Mouse (Mus musculus) ES-Bruce4 (cell line): ENCODE data around the gene Olfm3. TPM values are rescaled to one million over a fixed set of nuclear protein-coding genes. Genes with fewer than 3 reads are reported as not detected.

Experiments used
- H3K27ac ChIP-seq: 2 replicates; pipeline ENCODE4 v1.5.1; 2012; ENCODE audit warnings: low read length, inconsistent platforms; ENCODE audit not compliant: insufficient read depth
- H3K27me3 ChIP-seq: 2 replicates; pipeline ENCODE4 v1.6.1; 2012; ENCODE audit warnings: mild to moderate bottlenecking, low read length, inconsistent platforms; ENCODE audit not compliant: control insufficient read depth, poor library complexity, insufficient read depth, severe bottlenecking
- H3K36me3 ChIP-seq: 2 replicates; pipeline ENCODE4 v1.6.1; 2012; ENCODE audit warnings: inconsistent platforms, mild to moderate bottlenecking, low read length, moderate library complexity; ENCODE audit not compliant: control insufficient read depth, poor library complexity, insufficient read depth, severe bottlenecking
- H3K4me1 ChIP-seq: one replicate; pipeline ENCODE4 v1.8.1; 2011; ENCODE audit warnings: low read length; ENCODE audit not compliant: control insufficient read depth, insufficient read depth
- H3K4me3 ChIP-seq: 2 replicates; pipeline ENCODE4 v1.5.1; 2011; ENCODE audit warnings: low read depth, mild to moderate bottlenecking, low read length
- H3K9ac ChIP-seq: 2 replicates; pipeline ENCODE4 v1.6.1; 2012; ENCODE audit warnings: low read depth, mild to moderate bottlenecking, inconsistent platforms; ENCODE audit not compliant: poor library complexity, severe bottlenecking
- H3K9me3 ChIP-seq: replicated peaks from 2 replicates; pipeline ENCODE4 v1.6.1; 2012; ENCODE audit warnings: mild to moderate bottlenecking, low read length, inconsistent platforms; ENCODE audit not compliant: control insufficient read depth, poor library complexity, insufficient read depth, severe bottlenecking
- CTCF ChIP-seq: IDR thresholded peaks from one replicate; pipeline ENCODE4 v1.8.1; 2011; ENCODE audit warnings: low read depth, low read length
- EP300 ChIP-seq: IDR thresholded peaks from 2 replicates; pipeline ENCODE4 v1.6.1; 2011; ENCODE audit warnings: low read depth, low read length; ENCODE audit not compliant: insufficient read depth
- POLR2A ChIP-seq: IDR thresholded peaks from one replicate; pipeline ENCODE4 v1.8.1; 2011; ENCODE audit warnings: low read length; ENCODE audit not compliant: insufficient read depth
- polyA plus RNA-seq: library from polyadenylated mRNA; stranded (reverse); fragments of >200 nt; gene quantifications from 2 replicates; pipeline ENCODE4 v1.2.4, GENCODE M21; 2011; ENCODE audit warnings: low read depth; ENCODE audit not compliant: missing spikeins, insufficient read depth, insufficient read length

Olfm3 gene
- polyA plus RNA-seq, 1 experiment = not detected

DNA sequence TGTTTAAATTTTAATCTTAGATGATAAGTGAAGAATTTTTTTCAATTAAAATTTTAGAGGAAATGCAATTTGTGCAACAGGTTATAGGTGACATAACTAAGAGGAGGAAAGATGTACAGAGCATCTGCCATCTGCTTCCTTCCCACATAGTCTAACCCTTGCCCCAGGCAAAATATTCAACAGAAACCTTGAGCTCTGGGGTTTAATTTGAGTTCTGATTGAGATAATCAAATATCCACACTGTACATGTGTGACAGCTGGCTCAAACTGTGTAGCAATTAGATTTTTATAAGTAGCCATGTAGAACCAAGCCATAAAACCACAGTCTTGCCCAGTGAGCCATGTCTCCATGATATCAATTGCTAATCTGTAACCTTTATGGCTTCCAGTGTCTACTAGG, 179.1 kb downstream of the Olfm3 start:
- Histone ChIP-seq H3K27me3 (no peaks in the 10 kb centered on the region; the same call in 1 of the 2 replicates), H3K9ac (no peak overlapping the region), H3K27ac (no peak overlapping the region), H3K36me3 (no peaks in the 10 kb centered on the region), H3K9me3 (no peaks in the 10 kb centered on the region), H3K4me3 (no peak overlapping the region), H3K4me1 (no peaks in the 10 kb centered on the region)
- TF ChIP-seq POLR2A = no peak
- no peak for TF ChIP-seq EP300
- TF ChIP-seq CTCF = no peak

DNA sequence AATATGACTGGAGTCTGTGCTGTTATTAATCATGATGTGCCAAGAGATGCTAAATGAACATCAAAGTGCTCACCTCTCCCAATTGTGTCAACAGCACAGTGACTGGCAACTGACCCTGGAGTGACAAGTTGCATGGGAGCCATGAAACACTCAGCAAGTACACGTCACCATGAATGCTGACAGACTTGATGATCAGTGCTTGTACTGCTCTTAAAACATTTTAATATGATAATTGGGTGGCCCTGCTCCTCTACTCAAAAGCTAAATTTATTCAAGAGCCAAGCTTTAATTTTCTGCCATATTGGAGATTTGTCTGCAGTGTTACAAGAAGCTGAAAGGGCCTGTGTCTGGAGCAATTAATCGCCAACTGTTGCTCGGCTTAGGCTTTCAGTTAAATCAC, 184.4 kb downstream of the Olfm3 start:
- H3K27ac ChIP-seq = no peak overlapping the region
- H3K27me3 ChIP-seq = no peaks in the 10 kb centered on the region
- no peak for TF ChIP-seq CTCF
- TF ChIP-seq POLR2A = no peak
- TF ChIP-seq EP300 = no peak
- no peak overlapping the region for H3K9ac ChIP-seq
- no peaks in the 10 kb centered on the region for H3K36me3 ChIP-seq
- no peaks in the 10 kb centered on the region for H3K4me1 ChIP-seq
- H3K4me3 ChIP-seq = no peak overlapping the region
- H3K9me3 ChIP-seq = no peaks in the 10 kb centered on the region

DNA sequence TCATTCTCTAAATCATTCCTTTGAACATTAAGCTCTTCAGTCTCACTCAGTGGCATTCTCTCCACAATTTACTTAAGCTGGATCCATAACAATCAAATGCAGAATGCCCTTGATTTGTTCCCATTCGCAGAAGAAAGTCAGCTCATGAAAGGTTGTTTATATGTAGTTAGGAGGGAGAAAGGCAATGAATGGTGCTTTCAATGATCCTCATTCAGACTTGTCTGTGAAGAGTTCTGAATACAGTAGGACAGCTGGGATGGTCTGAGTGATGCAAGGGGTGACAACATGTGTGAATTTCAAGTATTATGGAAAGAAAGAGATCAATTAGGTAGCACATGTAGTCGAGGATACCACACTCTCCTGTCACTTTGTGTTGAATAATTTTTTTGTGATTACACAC, 186.8 kb downstream of the Olfm3 start:
- Histone ChIP-seq H3K4me3 (no peak overlapping the region), H3K36me3 (no peaks in the 10 kb centered on the region), H3K27ac (no peak overlapping the region), H3K9ac (no peak overlapping the region), H3K9me3 (no peaks in the 10 kb centered on the region), H3K4me1 (no peaks in the 10 kb centered on the region), H3K27me3 (no peaks in the 10 kb centered on the region)
- TF ChIP-seq CTCF = no peak
- TF ChIP-seq EP300 = no peak
- TF ChIP-seq POLR2A = no peak

DNA sequence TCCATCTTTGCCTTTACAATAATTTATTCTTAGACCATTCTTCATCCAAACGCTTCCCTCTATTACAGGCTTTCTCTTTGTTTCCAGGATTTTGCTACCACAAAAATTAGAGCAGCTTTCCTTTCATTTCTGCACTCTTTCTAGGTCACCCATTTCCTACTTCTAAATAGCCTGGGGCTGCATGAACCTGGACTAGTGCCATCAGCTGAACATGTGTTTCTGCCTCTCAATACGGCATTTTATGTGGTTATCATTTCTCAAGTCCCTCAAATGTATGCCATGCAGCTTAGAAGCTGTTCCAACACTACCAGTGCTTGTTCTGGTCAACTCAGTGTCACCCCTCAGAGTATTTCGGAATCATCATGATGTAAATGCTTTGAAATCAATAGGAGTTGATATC, 191.6 kb downstream of the Olfm3 start:
- no peaks in the 10 kb centered on the region for H3K4me1 ChIP-seq
- H3K27ac ChIP-seq = no peak overlapping the region
- no peak overlapping the region for H3K9ac ChIP-seq
- H3K27me3 ChIP-seq = no peaks in the 10 kb centered on the region
- TF ChIP-seq POLR2A (no peak), CTCF (no peak), EP300 (no peak)
- no peaks in the 10 kb centered on the region for H3K9me3 ChIP-seq
- no peaks in the 10 kb centered on the region for H3K36me3 ChIP-seq
- H3K4me3 ChIP-seq = no peak overlapping the region

DNA sequence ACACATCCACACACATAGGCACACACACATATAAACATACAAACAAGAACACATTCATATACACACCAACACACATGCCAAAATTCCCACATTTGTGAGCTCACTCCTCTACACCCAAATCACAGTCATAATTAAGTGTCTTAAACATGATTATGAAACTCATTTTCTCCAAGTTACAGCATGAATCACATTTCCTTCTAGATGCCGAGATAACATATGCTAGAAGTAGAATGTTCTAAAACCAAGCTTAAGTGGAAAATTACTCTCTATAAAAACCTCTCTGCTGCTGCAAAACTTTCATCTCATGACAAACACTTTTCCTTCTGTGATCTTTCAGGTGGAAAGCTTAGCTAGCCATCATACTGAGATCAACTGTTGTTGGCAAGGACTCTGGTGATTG, 195.7 kb downstream of the Olfm3 start:
- H3K36me3 ChIP-seq = no peaks in the 10 kb centered on the region

DNA sequence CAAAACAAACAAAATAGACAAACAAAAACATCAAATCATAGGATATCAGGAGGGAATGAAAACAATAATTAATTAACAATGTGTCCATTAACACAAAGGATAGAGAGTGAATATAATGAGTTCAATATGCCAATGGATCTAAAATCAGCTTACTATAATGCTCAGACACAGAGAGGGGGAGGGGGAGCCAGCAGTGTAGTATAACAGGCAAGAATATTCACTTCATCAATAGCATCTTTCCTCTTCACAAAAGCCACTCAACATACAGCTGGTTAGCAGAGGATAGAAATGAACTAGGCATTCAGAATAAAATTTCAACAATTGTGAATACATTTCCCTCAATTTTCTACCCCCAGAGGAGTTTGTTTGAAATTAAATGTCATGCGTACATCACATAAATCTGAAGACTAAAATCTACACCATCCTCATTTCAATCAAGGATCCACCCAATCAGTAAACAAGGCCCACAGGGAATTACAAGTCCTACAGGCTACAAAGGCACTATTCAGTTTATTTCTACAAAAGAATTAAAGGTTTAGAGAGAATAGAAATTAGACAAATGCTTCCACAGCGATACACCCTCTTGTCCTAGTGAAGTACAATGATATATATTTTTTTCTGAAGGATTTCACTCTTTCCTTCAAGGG, 200.4 kb downstream of the Olfm3 start:
- Histone ChIP-seq H3K36me3 (no peaks in the 10 kb centered on the region), H3K27me3 (no peaks in the 10 kb centered on the region), H3K4me1 (no peaks in the 10 kb centered on the region), H3K9me3 (no peaks in the 10 kb centered on the region), H3K4me3 (no peak overlapping the region), H3K27ac (no peak overlapping the region), H3K9ac (no peak overlapping the region)
- no peak for TF ChIP-seq EP300
- no peak for TF ChIP-seq POLR2A
- TF ChIP-seq CTCF = no peak

More for the DNA sequence above, 195.7 kb downstream of the Olfm3 start:
- H3K9me3 ChIP-seq = no peaks in the 10 kb centered on the region
- TF ChIP-seq CTCF (no peak), EP300 (no peak), POLR2A (no peak)
- no peak overlapping the region for H3K9ac ChIP-seq
- H3K27ac ChIP-seq = no peak overlapping the region
- no peaks in the 10 kb centered on the region for H3K4me1 ChIP-seq
- H3K4me3 ChIP-seq = no peak overlapping the region
- H3K27me3 ChIP-seq = no peaks in the 10 kb centered on the region
